Mouse (Mus musculus) MEL (cell line): Measurements from ENCODE around the gene 4930535I16Rik.

ENCODE experiments used
- CHD2 ChIP-seq: IDR thresholded peaks from 2 replicates; pipeline ENCODE4 v1.6.1; 2011; ENCODE audit warnings: low read length, improper control_type of control experiment
- MAX ChIP-seq: IDR thresholded peaks from 2 replicates; pipeline ENCODE4 v1.6.1; 2011; ENCODE audit warnings: low read length, improper control_type of control experiment
- MAZ ChIP-seq: IDR thresholded peaks from 2 replicates; pipeline ENCODE4 v1.6.1; 2012; ENCODE audit warnings: low read depth, mild to moderate bottlenecking, inconsistent platforms, low read length, improper control_type of control experiment
- USF2 ChIP-seq, 2 experiments: IDR thresholded peaks; 2 replicates each; pipeline ENCODE4 v1.6.1; 2011 to 2012; ENCODE audit warnings: improper control_type of control experiment in 2 of 2, low read length in 2 of 2, borderline replicate concordance in 1 of 2, inconsistent platforms in 1 of 2, low read depth in 1 of 2, mild to moderate bottlenecking in 1 of 2; ENCODE audit not compliant: insufficient read depth in 1 of 2

- TF ChIP-seq MAX (no peak), USF2 (IDR thresholded peaks at IDR 0.05; ENCODE audit: borderline replicate concordance in 1 of 2, insufficient read depth in 1 of 2, low read depth in 1 of 2, low read length in 2 of 2) (no peak), MAZ (no peak), CHD2 (no peak)
These were observed 16.5 kb upstream of the 4930535I16Rik start for GRCm38 (mm10) chr4:123934306-123934705.
